Mouse (Mus musculus) ZHBTc4 (cell line): Measurements from ENCODE around the gene Skint6.
"Not testable (repeated sequence)": the region's sequence is repeated elsewhere in the genome, so short reads cannot be mapped to it uniquely, and the experiment has no call there.

ENCODE experiments used
- DNase-seq: peaks from one replicate; pipeline ENCODE4 v3.0.0-alpha.2; 2011; ENCODE audit warnings: low read depth, low spot score

Skint6 gene

DNA sequence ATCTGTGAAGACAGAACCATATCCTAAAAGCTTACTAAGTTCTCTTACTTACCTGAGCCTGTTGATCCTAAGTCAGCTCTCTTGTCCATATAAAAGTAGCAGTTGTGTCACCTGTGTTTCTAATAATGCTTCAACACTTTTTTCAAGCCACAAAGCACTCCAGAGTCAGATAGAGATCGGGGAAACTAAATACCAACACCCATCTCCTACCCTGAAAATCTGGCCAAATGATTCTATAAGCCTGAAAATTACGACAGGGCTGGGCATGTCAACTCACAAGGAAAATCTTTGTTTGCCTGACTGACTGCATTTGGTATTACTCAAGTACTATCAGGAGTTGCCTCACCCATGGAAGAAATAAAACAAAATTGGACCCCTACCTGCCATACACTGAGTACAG, at the start of gene Skint6:
TSS of gene Skint6 (minus strand) at position 101 of the 400 bp plus-strand sequence.
- DNase-seq: no peak

DNA sequence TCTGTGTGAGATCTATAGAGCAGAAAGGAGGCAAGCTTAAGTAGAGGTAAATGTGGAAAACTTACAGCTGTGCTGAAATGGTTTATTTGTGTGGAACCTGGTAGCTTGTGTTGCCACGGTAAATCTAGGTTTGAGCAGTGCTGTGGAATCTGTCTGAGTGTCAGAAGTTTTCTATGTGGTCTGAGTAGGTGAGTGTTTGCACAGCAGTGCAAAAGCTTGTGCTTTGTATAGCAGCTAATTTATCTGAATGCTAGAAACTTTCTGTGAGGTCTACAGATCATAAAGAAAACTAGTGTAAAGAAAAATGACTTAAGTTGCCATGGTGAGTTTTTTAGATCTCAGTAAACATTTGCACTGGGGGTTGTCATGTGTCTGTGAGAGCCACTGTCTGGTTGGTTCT, 34.1 kb upstream of the Skint6 start:
- no peak for DNase-seq

DNA sequence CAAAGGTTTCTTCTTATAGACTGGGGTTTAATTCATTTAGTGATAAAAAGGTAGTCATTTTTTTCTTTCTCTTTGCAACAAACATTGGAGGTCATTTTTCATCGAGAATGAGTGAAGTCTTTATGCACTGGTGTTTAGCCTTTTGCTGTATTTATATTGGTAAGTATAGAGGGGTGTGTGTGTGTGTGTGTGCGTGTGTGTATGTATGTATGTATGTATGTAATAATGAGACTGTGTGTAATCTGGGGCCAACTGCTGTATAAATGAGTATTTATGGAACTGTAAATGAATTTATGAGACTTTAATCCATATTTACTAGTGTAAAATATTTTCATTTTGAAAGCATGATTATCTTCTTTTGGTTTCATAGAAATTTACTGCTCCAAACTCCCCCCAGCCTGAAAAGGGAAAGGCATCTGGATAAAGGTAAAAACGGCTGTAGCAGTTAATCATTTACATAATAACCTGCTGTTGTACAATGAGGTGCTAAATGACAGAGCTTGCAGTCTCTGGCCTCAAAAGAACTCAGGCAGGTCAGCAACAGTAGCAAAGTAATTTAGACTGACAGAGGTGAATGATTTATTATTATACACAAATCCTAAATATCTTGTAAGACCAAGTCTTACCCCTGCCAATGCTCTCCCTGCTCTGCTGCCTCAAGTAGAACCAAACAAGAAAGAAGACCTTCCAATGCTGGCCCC, 15.2 kb upstream of the Skint6 start:
- DNase-seq: no peak

DNA sequence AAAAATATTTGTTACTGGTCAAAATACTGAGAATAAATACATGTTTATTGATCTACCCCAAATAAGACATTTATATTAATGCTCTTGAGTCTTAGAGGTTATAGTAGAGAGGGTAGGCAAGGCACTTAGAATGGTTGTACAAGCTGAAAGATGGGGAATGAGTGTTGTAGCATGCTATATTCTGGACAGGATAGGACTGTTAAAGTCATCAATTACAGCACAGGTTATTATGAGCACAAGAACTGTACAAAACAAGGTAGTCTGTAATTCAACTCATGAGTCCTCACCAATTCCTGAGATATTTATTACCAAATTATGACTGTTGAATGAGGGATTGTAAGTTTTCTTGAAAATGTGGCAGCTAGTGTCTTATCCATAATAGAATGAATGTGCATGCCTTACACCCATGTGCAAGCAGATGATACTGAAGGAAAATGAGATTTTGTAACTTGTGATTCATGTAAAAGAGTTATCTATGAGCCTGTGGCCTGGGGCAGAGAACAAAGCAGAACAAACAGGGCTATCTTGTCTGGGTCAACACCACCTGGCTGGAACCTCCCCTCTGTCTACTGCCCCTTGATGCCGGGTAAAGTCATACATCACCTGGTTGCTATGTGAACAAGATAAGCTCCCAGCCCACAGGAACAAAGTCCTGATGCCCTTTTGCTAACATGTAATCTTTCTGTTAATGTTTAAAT, 23.3 kb downstream of the Skint6 start:
- no peak for DNase-seq

DNA sequence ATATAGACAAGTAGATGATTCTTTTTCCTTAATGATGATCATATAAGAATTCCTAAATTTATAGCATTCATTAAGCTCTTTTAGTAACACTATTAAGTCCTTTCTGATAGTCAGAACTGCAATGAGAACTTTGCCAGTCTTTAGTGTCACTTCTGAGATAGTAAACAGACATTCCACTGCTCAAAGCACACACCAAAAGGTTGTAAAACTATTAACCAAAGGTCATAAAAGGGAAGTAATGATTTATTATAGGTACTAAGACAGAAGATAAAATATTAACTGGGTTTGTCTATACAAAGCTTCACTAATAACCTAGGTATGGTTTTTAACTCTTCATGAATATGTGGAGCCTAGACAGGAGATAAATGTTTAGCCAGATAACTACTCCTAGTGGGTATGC, 41.0 kb downstream of the Skint6 start:
- no peak for DNase-seq

DNA sequence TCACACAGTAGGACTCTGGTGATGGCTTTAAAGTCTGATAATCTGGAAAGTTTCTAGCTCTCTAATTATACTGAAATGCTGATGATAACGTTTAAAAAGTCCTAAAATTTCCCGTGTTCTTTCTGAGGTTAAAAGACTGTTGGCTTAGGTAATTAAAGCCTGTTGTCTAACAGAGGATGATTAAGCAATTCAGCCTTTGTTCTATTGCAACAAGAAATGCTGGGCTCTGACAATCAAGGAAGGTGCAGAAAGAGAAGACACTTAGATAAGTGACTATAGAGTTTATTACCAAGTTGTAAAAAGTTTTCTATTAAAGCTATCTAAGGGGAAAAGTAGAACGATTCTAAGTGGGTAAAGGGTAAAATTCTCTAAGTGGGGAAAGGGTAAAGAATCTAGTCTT, 219.2 kb downstream of the Skint6 start:
- no peak for DNase-seq

DNA sequence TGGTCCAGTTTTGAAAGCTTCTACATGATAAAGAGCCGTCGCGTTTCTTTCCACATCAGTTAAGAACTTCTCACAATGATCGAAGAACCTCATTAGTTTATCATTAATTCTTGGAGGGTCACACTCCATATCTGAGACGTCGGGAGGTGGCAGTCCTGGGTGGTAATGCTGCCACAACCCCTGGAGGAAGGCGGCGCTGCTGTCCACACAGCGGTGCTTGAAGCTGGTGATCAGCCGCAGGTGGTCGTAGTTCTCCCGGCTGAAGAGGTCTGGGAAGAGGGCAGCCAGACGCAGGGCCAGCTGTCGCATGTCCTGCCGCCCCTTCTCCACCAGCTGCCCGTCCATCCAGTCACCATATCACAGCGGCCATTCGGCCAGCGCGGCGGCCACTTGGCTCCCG, 307.6 kb downstream of the Skint6 start:
- not testable (repeated sequence) for DNase-seq

DNA sequence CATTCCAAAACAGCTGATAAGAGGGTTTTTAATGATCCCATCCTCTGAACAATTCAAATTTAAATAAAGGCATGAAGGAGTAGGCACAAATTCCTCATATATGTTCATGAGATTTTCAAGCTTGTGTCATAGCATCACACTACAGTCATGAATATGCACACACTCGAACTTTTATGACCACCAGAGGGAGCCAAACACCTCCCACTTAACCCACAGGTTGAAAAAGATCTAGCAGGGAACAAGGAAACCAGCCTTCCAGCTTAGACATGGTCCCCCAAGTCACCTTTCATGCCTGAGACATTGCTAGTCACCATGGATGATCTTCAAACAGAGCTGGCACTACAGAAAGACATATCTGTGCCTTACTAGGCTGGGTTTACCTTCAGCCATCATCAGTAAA, 496.1 kb downstream of the Skint6 start:
- DNase-seq: no peak

DNA sequence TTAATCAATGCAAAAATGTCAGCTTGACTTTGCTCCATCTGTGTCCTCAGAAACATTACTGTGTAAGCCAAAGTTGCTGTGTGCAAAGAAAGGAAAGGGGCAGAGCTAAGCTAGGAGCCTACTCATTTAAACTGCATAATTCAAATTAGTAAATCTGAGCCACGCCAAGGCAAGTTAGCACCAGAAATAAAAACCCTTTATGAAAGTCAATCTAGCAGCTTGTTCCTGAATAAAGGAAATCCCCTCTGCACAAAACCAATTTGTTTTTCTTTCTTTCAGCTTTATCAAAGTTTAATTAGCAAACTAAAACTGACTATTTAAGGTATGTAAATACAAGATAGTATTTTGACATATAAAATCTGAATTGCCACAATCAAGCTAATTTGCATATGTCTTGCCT, 512.0 kb downstream of the Skint6 start, which contains the start of gene Skint10:
TSS of gene Skint10 (minus strand) at position 101 of the 400 bp plus-strand sequence.
- DNase-seq: no peak
